Mouse (Mus musculus) left cerebral cortex, adult 18-20 months (tissue): ENCODE results near the gene Wdr89. TPM values are rescaled to one million over a fixed set of nuclear protein-coding genes. Genes with fewer than 3 reads are reported as not detected.

Experiments
- DNase-seq, 2 experiments: peaks; one replicate each; pipeline ENCODE4 v3.0.0; 2021 to 2022; ENCODE audit warnings: low spot score in 2 of 2, mixed read lengths in 1 of 2
- total RNA-seq, 2 experiments: library from RNA; stranded (reverse); gene quantifications; 2 replicates each; pipeline ENCODE4 v1.2.3; 2021

The Wdr89 gene
- total RNA-seq, 2 experiments from 2014 or later = 3.0 TPM

- no peak for DNase-seq
These were observed 1.3 kb upstream of the Wdr89 start for GRCm38 (mm10) chr12:75670611-75671010.

DNA sequence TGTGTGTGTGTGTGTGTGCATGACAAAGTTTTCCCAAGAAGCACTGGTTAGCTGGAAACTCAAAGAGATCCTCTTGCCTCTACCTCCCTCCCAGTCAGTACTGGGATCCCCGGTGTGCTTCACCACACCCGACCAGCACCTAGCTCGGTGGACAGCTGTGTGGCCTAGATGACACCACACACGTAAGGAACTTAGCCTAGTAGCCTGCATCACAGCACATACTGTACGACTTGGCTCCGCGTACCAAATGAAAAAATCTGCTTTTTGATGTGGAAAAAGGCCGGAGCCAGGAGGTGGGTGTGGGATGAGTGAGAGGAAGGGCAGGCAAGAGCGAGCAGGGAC is 450 bp downstream of the Wdr89 start:
- no peak for DNase-seq

- DNase-seq = no peak
These were observed 1.1 kb downstream of the Wdr89 start for GRCm38 (mm10) chr12:75668221-75668620.

DNA sequence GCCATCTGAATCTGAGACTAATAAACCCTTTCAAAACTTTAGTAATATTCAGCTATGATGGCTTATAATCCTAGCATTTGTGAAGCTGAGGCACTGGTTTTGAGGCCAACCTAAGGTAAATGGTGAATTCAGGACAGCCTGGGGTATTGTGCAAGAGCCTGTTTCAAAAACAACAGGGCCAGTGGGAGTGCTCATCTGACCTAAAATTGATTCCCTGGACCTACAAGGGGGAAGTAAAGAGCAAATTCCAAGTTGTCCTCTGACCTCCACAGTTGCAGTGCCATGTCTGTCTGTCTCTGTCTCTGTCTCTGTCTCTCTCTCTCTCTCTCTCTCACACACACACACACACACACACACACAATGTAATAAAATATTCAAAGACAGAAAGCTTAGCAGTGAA is 2.4 kb downstream of the Wdr89 start:
- no peak for DNase-seq

DNA sequence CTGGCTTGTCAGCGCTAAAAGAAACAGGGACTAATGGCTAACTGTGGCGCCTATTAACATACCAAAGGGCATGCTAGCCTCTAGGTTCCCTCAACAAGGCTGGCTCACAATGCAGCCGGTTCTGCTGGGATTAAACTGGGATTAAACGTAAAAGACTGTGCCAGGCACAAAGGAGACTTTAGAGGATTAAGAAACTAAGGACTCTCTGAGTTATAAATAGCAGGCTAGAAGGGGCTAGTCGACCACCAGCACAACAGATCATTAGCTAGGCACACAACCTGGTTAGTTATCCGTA is 4.9 kb downstream of the Wdr89 start:
- DNase-seq = no peak

DNA sequence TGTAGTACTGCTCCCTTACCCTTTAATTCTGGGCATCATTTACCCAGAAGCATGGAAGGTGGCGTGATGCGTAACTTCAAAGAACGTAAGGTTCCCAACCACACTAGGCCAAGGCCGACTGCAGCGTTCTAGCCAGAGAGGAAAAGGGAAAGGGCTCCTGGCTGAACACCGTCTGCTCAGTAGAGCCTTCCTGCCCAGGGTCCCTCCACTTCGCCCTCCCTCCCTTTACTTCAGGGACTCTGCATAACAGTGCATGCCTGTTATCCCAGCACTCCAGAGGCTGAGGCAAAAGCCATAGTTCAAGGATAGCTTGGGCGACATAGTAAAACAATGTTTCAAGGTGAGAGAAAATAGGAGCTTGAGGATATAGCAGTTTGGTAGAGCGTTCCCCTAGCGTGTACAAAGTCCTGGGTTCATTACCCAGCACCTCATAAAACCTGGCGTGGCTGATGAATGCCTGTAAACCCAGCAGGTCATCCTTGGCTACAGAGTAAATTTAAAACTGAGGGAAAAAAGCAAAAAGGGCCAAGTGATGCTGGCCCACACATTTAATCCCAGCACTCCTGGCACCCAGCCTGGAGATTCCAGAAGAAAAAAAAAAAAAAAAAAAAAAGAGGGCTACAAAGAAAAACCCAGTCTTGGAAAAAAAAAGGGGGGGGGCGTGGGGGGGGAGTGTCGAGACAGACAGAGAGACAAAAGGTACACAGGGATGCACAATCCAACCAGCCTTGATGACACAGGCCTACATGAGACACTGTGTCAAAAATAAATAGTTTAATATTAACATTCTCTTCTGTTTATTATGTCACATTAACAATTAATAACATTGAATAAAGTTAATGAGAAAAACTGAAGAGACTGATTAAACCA is 5.5 kb downstream of the Wdr89 start:
- DNase-seq = no peak

DNA sequence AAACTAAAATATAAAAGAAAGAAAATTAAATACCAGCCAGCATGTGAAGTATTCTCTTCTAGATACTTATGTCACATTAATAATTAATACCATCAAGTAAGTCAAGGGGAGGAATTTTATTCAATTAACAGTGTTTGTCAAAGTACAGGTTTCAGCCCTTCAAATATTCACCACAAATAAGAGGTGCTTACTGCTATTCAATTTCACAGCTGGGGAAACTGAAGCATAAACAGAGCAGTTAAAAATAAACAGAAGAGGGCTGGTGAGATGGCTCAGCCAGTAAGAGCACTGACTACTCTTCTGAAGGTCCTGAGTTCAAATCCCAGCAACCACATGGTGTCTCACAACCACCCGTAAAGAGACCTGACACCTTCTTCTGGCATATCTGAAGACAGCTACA is 7.0 kb downstream of the Wdr89 start:
- DNase-seq = no peak

- DNase-seq = no peak
These were observed 10.9 kb downstream of the Wdr89 start for GRCm38 (mm10) chr12:75658403-75658802.

- DNase-seq = peak; percentile 34 to 43
These were observed 12.8 kb downstream of the Wdr89 start for GRCm38 (mm10) chr12:75656580-75656979.

DNA sequence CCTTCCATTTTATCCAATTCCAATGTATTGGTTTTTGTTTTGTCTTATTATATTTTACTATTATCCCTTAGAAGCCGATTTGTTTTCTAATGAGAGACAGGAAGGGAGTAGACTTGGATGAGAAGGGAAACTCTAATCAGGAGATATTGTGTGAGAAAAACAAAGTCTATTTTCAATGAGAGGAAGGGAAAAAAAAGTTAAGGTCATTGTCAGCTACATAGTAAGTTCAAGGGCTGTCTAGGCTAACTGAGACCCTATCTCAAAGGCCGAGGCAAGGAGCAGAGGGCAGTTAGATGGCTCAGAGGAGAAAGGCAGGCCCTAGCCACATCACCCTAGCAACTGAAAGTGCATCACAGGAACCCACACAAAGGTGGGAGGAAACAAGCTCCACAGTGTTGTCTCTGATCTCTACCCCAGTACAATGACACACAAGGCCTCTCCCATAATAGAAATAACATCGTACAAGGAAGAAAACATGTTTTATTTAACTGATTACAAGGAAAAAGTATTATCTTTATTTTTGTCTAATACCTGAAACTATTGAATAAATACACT is 15.0 kb downstream of the Wdr89 start:
- DNase-seq = no peak

DNA sequence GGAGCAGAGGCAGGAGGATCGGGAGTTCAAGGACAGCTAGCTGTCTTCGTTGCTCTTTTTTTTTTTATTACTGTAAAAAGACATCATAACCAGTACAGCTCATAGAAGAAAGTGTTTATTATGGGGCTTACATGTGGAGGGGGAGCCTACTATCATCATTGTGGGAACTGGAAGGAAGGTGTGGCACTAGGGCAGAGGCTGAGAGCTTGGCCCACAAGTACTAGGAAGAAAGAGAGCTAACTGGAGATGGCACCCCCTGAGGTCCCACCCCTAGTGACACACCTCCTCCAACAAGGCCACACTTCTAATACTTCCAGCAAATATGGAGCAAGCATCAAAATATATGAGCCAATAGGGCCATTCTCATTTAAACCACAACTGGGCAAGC is 19.6 kb downstream of the Wdr89 start:
- DNase-seq = no peak

GRCm38 (mm10) chr12:75649058-75649705 is 20.2 kb downstream of the Wdr89 start:
- DNase-seq = peak in 1 of 2 experiments; percentile 29

- DNase-seq = peak in 1 of 2 experiments; percentile 15
These were observed 21.1 kb downstream of the Wdr89 start for GRCm38 (mm10) chr12:75648281-75648680.

- DNase-seq = no peak
These were observed 21.7 kb downstream of the Wdr89 start for GRCm38 (mm10) chr12:75647663-75648062.

GRCm38 (mm10) chr12:75645780-75646179 is 23.6 kb downstream of the Wdr89 start:
- no peak for DNase-seq

- DNase-seq = no peak
These were observed 27.6 kb downstream of the Wdr89 start for GRCm38 (mm10) chr12:75641726-75642125.

- no peak for DNase-seq
These were observed 31.0 kb downstream of the Wdr89 start for GRCm38 (mm10) chr12:75638345-75638744.

GRCm38 (mm10) chr12:75637103-75637502 is 32.2 kb downstream of the Wdr89 start:
- no peak for DNase-seq

DNA sequence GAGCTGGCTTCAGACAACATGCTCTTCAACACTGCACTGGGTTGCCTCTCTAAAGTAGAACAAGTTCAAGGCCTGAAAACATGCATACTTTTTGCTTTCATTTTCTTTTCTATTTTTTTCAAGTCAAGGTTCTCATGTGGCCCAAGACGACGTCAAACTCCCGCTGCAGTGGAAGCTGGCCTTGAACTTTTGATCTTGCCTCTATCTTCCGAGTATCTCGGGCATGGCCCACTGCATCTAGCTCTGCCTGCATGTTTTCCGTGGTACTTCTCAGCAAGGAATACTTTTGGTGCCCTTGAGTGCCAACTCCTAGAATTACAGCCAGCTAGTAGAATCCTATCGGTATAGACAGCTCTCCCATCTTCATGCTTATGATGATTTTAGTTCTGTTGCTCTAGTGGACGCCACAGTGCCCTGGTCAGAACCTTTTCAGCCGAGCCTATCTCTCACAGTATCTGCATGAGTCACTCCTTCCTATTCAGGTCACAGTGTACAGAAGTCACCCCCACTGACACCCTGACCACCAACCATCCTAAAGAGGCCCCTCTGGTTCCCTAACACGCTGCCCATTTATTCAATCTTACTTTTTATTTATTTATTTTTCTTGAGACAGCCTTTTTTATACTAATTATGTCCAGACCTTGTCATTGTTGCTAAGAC is 33.4 kb downstream of the Wdr89 start:
- DNase-seq = no peak

- DNase-seq = no peak
These were observed 39.7 kb downstream of the Wdr89 start for GRCm38 (mm10) chr12:75629618-75630017.

GRCm38 (mm10) chr12:75623292-75623691 is 46.0 kb downstream of the Wdr89 start:
- DNase-seq = no peak

DNA sequence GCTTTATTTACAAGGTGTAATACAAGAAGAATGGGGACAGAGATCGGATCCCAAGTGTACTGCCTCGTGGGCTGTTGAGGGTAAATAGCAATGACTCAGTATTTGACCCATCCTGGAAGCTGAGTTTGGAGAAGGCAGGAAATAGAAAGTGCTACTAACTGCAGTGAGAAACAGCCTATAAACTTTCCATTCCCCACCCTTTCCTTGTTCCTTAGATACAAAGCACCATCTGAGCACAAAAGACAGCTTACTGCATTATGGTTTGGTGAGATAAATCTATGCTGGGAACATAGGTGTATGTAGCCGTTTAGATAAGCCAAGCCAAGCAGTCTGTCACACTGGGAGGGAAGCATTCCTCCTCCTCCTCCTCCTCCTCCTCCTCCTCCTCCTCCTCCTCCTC is 46.5 kb downstream of the Wdr89 start:
- DNase-seq = no peak
